Mouse (Mus musculus): ENCODE measurements at regions not wholly inside any gene's neighbourhood (a gene's known extent, or its start where the extent isn't known, plus 50 kb on each side); places are given as distances from the start of the nearest gene placed in this dataset.

DNA sequence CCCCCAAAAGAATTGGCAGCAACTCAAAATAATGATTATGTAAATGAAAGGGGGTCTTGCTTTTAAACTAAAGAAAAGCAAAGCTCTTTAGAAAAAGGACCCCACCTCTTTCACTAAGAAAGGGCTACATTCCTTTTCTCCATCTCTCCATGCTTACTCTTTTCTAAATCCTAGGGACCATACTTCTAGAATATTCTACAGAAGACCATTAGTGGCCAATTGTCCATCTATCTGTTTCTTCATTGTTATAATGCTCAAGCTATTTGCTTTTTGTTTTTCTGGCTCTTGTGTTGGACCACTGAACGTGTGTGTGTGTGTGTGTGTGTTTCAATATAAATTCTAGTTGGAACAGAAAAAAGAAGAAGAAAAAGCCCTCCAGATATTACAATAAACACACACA, 615.7 kb downstream of the Hdgfl1 start:
- TF ChIP-seq CTCF (IDR thresholded peaks at IDR 0.05), result no peak
- TF ChIP-seq POLR2A (IDR thresholded peaks at IDR 0.05; ENCODE audit: insufficient read depth, low read depth, low read length), result no peak
- TF ChIP-seq EP300 (IDR thresholded peaks at IDR 0.05; ENCODE audit: insufficient read depth, low read depth, low read length), result no peak
